Mouse (Mus musculus) spleen, adult 2 months (tissue): ENCODE results near the gene Klf1. TPM values are rescaled to one million over a fixed set of nuclear protein-coding genes. Genes with fewer than 3 reads are reported as not detected.
A peak's percentile ranks its signal among the peaks of the same experiment; 100 is the strongest.

ENCODE experiments used
- DNase-seq, 2 experiments: peaks; one replicate each; pipeline versions ENCODE4 v3.0.0 to v3.0.0-alpha.2; 2012 to 2021; ENCODE audit warnings: low spot score in 2 of 2, low read depth in 1 of 2
- H3K27ac ChIP-seq: fragments of 200-500 bp; 2 replicates; pipeline ENCODE4 v1.5.1; 2012; ENCODE audit warnings: low read length, inconsistent platforms; ENCODE audit not compliant: insufficient read depth
- H3K27me3 ChIP-seq: fragments of 200-500 bp; 2 replicates; pipeline ENCODE4 v1.6.1; 2012; ENCODE audit warnings: mild to moderate bottlenecking, moderate library complexity, low read length, inconsistent platforms; ENCODE audit not compliant: control insufficient read depth, insufficient read depth
- H3K36me3 ChIP-seq: fragments of 200-500 bp; 2 replicates; pipeline ENCODE4 v1.6.1; 2012; ENCODE audit warnings: mild to moderate bottlenecking, low read length, inconsistent platforms; ENCODE audit not compliant: control insufficient read depth, insufficient read depth
- H3K4me1 ChIP-seq: fragments of 200-500 bp; 2 replicates; pipeline ENCODE4 v1.6.1; 2011; ENCODE audit warnings: inconsistent platforms; ENCODE audit not compliant: control insufficient read depth, insufficient read depth, insufficient read length
- H3K4me3 ChIP-seq: fragments of 200-500 bp; 2 replicates; pipeline ENCODE4 v1.5.1; 2011; ENCODE audit warnings: mild to moderate bottlenecking, inconsistent platforms; ENCODE audit not compliant: insufficient read depth, insufficient read length; ENCODE audit errors: extremely low read depth
- CTCF ChIP-seq: fragments of 200-500 bp; IDR thresholded peaks from 2 replicates; pipeline ENCODE4 v1.5.1; 2011; ENCODE audit warnings: mild to moderate bottlenecking, inconsistent platforms; ENCODE audit not compliant: insufficient read depth, insufficient read length, insufficient replicate concordance; ENCODE audit errors: extremely low read depth
- POLR2A ChIP-seq: fragments of 200-500 bp; IDR thresholded peaks from 2 replicates; pipeline ENCODE4 v1.6.1; 2011; ENCODE audit warnings: low read depth, low read length, inconsistent platforms
- WGBS: fragments of 180-500 bp; shearing (Covaris S2); methylation state at CpG from one replicate; pipeline ENCODE4 v1.1.7; 2018; 5-methylcytosine and 5-hydroxymethylcytosine counted together
- polyA plus RNA-seq: library from polyadenylated mRNA; depleted of rRNA; stranded (reverse); fragments of >200 nt; gene quantifications from 2 replicates; pipeline ENCODE4 v1.2.3, GENCODE M21; 2012

Gene Klf1
- polyA plus RNA-seq, 1 experiment: 46.5 TPM

DNA sequence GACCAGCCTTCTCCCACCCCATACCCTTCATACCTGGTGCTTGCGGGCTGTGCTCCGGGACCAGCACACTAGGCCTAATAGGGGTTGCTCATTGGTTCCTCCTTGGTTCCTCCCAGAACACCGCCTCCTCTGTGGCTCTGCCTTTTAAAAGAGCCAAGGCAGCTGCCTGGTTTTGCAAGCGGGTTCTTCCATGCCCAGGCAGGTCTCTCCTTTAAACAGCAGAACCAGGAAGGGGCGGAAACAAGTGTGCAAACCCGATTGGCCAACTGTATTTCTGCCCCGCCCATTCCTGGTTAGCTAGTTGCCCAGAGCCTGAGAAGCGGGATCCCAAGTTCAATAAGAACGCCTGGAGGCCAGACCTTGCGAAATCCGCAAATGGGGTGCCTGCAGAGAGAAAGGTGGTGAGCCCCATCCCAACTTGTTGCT is 8.0 kb upstream of the Klf1 start, which contains the start of gene Gcdh:
Gene Gcdh (minus strand): TSS at position 213 of the 426 bp plus-strand sequence.
- H3K27me3 ChIP-seq: no peaks in the 10 kb centered on the region
- H3K27ac ChIP-seq: no peak within 1 kb of the TSS
- H3K36me3 ChIP-seq: no peaks in the 10 kb centered on the region
- DNase-seq: peak; percentile 84 to 86
- WGBS: 2% methylated on average over 11 of the region's 11 CpGs
- peak within 1 kb of the TSS; percentile 72 for H3K4me3 ChIP-seq
- TF ChIP-seq POLR2A: 0 out of 2 replicates have a peak, but pooled peaks have one; percentile 9
- TF ChIP-seq CTCF: no peak
- no peaks in the 10 kb centered on the region for H3K4me1 ChIP-seq

DNA sequence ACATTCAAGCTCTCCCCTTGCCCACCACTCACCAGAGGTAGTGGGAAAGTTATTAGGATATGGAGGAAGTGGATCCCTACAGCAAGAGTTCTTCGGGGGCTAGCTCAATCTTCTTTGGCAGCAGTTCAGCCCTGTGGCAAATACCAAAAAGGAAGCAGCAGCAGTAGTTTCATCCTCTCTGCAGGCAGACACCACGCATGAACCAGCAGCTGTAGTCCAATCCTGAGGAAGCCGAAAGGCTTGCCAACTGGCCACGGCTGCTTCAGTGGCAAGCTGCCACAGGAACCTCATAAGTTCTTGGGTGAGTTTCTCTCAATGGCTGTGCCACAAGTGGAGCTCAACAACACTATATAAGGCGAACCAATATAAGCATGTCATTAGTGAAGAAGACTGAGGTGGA is 5.8 kb upstream of the Klf1 start:
- Histone ChIP-seq H3K27me3 (no peaks in the 10 kb centered on the region), H3K4me1 (no peaks in the 10 kb centered on the region), H3K36me3 (no peaks in the 10 kb centered on the region), H3K27ac (no peak overlapping the region), H3K4me3 (no peak overlapping the region)
- WGBS: 88% methylated on average over 5 of the region's 5 CpGs
- TF ChIP-seq CTCF: no peak
- no peak for TF ChIP-seq POLR2A
- DNase-seq: no peak

DNA sequence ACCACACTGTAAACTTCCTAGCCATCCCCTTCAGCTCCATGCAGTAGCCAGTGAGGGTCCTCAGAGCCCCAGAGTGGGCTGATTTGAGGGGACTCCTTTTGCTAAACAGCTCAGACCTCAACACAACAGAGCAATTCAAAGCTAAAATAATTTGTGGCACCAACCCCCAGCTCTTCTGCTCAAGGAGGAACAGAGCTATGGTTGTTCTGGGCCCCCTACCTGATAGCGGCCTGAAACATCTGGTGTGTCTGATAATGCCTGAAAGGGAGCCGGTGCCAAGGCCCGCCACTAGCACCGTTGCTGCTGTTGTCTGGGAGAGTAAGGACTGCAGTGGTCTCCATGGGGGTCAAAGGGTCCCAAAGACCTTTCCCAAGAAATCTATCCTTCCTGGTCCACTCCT is 657 bp upstream of the Klf1 start:
- no peak for DNase-seq
- Histone ChIP-seq H3K36me3 (no peaks in the 10 kb centered on the region), H3K4me3 (no peak overlapping the region), H3K4me1 (peaks cover 2% of the 10 kb centered on the region; the same call in 1 of the 2 replicates), H3K27ac (0 out of 2 replicates have a peak overlapping the region, but pooled peaks have one; percentile 2), H3K27me3 (no peaks in the 10 kb centered on the region)
- no peak for TF ChIP-seq CTCF
- no peak for TF ChIP-seq POLR2A
- WGBS: 67% methylated on average over 4 of the region's 4 CpGs

DNA sequence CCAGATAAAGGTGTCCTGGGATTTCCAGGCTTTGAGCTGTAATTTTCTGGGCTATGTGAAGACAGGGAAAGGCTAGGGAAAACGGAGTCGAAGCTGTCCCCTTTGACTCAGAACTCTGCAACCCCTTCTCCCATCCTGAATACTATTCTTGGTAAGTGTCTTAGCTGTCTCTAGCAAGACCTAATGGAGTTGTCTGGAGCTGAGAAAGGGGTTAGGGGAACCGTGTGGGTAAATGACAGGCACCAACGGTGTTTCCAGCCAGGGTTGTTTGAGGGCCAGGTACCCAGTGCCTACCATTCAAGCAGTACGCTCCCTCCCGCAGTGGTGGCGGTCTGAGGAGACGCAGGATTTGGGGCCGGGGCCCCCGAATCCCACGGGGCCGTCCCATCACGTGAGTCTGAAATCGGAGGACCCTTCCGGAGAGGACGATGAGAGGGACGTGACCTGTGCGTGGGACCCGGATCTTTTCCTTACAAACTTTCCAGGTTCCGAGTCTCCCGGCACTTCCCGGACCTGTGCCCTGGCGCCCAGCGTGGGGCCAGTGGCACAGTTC is 715 bp downstream of the Klf1 start:
- no peak for DNase-seq
- H3K27me3 ChIP-seq: no peaks in the 10 kb centered on the region
- TF ChIP-seq CTCF: no peak
- TF ChIP-seq POLR2A: no peak
- peak overlapping the region; percentile 66 for H3K4me3 ChIP-seq
- no peaks in the 10 kb centered on the region for H3K36me3 ChIP-seq
- H3K27ac ChIP-seq: peak overlapping the region; percentile 21; the same call in 1 of the 2 replicates
- peaks cover 2% of the 10 kb centered on the region; the same call in 1 of the 2 replicates for H3K4me1 ChIP-seq
- WGBS: 8% methylated on average over 24 of the region's 24 CpGs

DNA sequence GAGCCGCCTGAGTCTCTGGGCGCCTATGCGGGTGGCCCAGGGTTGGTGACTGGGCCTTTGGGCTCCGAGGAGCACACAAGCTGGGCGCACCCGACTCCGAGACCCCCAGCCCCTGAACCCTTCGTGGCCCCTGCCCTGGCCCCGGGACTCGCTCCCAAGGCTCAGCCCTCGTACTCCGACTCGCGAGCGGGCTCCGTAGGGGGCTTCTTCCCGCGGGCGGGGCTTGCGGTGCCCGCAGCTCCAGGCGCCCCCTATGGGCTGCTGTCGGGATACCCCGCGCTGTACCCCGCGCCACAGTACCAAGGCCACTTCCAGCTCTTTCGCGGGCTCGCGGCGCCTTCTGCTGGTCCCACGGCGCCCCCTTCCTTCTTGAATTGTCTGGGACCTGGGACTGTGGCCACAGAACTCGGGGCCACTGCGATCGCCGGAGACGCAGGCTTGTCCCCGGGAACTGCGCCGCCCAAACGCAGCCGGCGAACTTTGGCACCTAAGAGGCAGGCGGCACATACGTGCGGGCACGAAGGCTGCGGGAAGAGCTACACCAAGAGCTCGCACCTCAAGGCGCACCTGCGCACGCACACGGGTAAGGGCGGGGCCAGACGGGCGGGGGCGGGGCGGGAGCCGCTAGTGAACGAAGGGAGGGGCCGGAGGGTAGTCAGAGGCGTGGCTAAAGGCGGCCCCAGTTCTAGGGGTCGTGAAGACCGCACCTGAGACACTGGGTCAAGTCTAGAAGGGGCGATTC is 1.4 kb downstream of the Klf1 start:
- Histone ChIP-seq H3K36me3 (no peaks in the 10 kb centered on the region), H3K4me1 (peaks cover 2% of the 10 kb centered on the region; the same call in 1 of the 2 replicates), H3K27ac (peak overlapping the region; percentile 83), H3K27me3 (no peaks in the 10 kb centered on the region), H3K4me3 (peak overlapping the region; percentile 66)
- peak; percentile 71 to 89 for DNase-seq
- under 1% methylated on average over 68 of the region's 68 CpGs for WGBS
- peak; percentile 83 for TF ChIP-seq CTCF
- peak; percentile 24; the same call in 1 of the 2 replicates for TF ChIP-seq POLR2A

DNA sequence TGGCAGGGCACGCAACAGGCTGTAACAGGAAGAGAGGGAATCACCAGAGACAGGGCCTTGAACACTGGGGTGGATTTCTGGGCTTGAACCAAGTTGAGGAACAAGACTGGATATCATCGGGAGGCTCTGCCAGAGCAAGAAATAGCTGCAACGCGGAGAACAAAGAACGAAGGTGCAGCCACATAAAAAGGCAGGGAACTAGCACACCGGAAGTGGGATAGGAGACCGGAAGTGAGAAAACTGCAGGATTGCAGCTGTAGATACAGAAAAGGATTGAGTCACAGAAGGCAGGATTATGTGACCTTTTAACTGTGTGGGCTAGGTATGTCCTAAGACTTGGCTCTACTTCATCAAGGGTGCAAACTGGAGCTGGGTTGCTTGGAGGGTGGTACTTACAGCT is 2.6 kb downstream of the Klf1 start:
- 73% methylated on average over 7 of the region's 7 CpGs for WGBS
- TF ChIP-seq CTCF (no peak), POLR2A (no peak)
- no peaks in the 10 kb centered on the region for H3K27me3 ChIP-seq
- H3K36me3 ChIP-seq: no peaks in the 10 kb centered on the region
- peaks cover 6% of the 10 kb centered on the region for H3K4me1 ChIP-seq
- no peak overlapping the region for H3K4me3 ChIP-seq
- no peak for DNase-seq
- H3K27ac ChIP-seq: no peak overlapping the region

DNA sequence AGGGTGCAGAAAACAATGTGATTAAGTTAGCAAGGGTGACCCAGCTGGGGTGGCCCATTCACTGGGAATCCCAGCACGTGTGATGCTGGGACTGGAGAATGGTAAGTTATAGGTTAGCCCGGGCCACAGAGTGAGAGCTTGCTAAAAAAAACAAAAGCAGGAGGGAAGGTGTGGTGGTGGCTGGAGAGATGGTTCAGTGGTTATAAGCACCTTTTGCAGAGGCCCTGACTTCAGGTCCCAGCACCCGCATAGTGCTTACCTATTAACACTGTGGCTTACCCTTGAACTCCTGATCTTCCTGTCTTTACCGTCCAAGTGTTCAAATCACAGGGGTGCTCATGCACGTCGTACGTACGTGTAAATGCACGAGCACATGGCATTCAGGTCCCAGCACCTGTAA is 5.3 kb downstream of the Klf1 start:
- Histone ChIP-seq H3K4me1 (peaks cover 8% of the 10 kb centered on the region), H3K27ac (no peak overlapping the region), H3K36me3 (peaks cover 3% of the 10 kb centered on the region; the same call in 1 of the 2 replicates), H3K27me3 (no peaks in the 10 kb centered on the region), H3K4me3 (no peak overlapping the region)
- 94% methylated on average over 9 of the region's 9 CpGs for WGBS
- no peak for TF ChIP-seq CTCF
- no peak for TF ChIP-seq POLR2A
- DNase-seq: no peak
